Mouse (Mus musculus) bone marrow macrophage, adult 2 months (primary cell): Measurements from ENCODE around the gene Ccdc103.

Source experiments
- CTCF ChIP-seq: IDR thresholded peaks from 2 replicates; pipeline ENCODE4 v1.5.1; 2012; ENCODE audit warnings: low read depth, mild to moderate bottlenecking, low read length, moderate library complexity
- POLR2A ChIP-seq: IDR thresholded peaks from 2 replicates; pipeline ENCODE4 v1.6.1; 2012; ENCODE audit warnings: mild to moderate bottlenecking, low read depth, low read length, borderline replicate concordance

DNA sequence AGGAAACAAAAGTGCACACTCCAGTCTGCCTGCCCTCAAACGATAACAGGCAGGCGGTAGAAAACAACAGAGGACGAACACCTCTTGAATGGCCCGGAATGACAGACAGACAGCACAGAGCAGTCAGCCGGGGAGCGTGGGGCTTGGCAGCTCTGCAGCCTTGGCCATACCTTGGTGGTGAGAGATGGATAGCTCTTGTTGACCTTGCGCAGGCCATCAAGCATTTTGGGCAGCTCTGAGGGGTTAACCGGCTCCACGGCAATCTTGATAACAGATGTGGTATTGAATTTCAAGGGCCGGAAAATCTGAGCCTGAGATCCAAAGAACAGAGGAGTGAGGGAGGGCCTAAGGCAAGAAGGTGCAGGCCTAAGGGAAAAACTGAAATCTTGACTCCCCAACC, 35.1 kb upstream of the Ccdc103 start:
- TF ChIP-seq CTCF (no peak), POLR2A (no peak)
